Mouse (Mus musculus) heart, postnatal 25 days (tissue): ENCODE data around the gene Zfp787. TPM values are rescaled to one million over a fixed set of nuclear protein-coding genes. Genes with fewer than 3 reads are reported as not detected.
"Not testable (repeated sequence)": the region's sequence is repeated elsewhere in the genome, so short reads cannot be mapped to it uniquely, and the experiment has no call there.

ENCODE experiments used
- DNase-seq: peaks from one replicate; pipeline ENCODE4 v3.0.0; 2022; ENCODE audit warnings: low spot score
- intact Hi-C: fragments of 180-260 bp; cut with DNase I; formaldehyde crosslinking; loops from one replicate; pipeline ENCODE4 v1.15.1; 2025
- total RNA-seq, 2 experiments: library from RNA; stranded (reverse); gene quantifications; 2 replicates each; pipeline ENCODE4 v1.2.3; 2021

Zfp787 gene
- total RNA-seq = 10 to 100 TPM; 29.8 to 33.1 TPM

GRCm38 (mm10) chr7:6155901-6156411 lies at the start of gene Zfp787:
TSS of gene Zfp787 (minus strand) at chr7:6155997.
- intact Hi-C loops = loop anchor here (1.0 to 10.0 kb wide), 2 partner anchors 14 to 209 kb away; partner anchors contain the start of gene Zfp78
- DNase-seq = peak; percentile 96

DNA sequence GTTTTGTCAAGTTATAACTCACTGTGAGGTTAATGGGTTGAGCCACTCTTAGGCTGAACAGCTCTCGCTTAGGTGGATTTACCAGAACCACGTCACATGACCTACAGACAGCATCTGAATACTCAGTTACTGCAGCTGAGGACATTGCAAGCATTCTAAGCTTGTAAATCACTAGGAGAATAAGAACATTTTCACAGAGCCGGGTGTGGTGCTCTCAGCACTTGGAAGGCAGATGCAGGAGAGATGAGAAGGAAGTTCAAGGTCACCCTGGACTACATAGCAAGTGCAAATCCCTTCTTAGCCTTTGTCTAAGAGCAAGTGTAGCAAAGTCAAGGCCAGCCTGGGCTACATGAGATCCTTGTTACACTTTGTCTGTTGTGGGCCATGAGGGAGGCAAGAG lies 48.4 kb upstream of the Zfp787 start:
- no peak for DNase-seq
- intact Hi-C loops = no loop called here

GRCm38 (mm10) chr7:6196790-6197189 lies 41.0 kb upstream of the Zfp787 start, which contains the start of gene Galp:
TSS of gene Galp (plus strand) at chr7:6197090.
- DNase-seq = no peak
- intact Hi-C loops = no loop called here

GRCm38 (mm10) chr7:6195777-6196176 lies 40.0 kb upstream of the Zfp787 start:
- intact Hi-C loops = no loop called here
- DNase-seq = no peak

DNA sequence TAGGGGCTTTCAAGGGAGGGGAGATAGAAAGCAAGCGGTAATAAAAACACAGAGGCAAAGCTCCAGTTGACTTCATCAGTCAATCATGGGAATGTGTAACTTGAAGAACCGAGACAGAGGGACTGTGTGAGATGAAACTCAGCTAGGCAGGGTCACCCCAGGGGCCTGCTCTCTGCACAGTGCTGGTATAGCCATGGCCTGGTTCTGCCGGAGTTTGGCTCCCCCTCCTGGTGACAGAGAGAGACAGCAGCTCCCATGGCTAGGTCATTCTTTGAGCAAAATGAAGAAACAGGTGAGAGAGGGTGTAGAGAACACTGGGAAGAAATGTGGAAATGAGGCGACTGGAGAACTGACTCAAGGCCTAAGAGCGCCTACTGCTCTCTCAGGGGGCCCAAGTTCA lies 38.3 kb upstream of the Zfp787 start:
- DNase-seq = peak; percentile 4
- intact Hi-C loops = no loop called here

GRCm38 (mm10) chr7:6191376-6191775 lies 35.6 kb upstream of the Zfp787 start:
- DNase-seq = no peak
- intact Hi-C loops = loop anchor here (1.0 kb wide), 1 partner anchor 64 kb away; no protein-coding TSS in a partner anchor

DNA sequence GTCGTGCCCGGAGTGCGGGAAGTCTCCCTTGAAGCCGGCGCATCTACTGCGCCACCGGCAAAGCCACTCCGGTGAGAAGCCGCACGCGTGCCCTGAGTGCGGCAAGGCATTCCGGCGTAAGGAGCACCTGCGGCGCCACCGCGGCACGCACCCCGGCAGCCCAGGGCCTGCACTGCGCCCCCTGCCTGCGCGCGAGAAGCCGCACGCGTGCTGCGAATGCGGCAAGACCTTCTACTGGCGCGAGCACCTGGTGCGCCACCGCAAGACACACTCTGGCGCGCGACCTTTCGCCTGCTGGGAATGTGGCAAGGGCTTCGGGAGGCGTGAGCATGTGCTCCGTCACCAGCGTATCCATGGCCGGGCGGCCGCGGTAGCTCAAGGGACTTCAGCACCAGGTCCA lies 33.7 kb upstream of the Zfp787 start:
- intact Hi-C loops = no loop called here
- no peak for DNase-seq

DNA sequence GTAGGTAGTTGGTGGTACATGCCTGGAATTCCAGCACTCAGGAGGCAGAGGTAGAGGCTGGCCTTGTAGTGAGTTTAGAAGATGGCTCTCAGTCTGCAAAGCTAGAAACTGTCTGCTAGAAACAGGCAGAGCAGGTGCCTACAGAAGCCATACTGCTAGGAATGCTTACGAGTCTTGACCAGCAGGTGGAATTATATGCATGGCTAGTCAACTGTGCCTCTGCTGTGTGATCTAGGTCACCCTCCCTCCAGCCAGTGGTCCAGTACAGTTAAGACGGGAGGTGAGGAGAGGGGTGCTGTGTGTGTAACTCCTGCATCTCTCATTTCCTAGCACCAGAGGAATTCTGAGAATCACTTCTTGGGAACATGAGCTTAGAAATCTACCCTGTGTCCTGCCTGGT lies 31.0 kb upstream of the Zfp787 start:
- intact Hi-C loops = no loop called here

DNA sequence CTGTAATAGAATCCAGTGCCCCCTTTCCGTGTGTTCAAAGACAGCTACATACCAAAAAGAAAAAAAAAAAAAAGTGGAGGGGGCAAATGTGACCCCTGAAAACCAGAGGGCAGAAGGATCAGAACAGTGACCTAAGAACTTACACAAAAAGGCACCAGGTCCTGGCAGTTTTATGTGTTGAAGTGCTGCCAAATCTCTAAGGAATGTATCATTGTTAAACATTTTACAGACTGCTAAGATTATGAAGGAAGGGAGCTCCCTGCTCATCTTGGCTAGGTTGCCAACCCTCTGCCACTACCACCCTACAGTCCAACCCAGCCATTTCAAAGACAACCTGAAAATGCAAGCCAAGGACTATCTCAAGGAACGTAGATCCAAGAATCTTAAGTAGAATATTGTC lies 30.4 kb upstream of the Zfp787 start:
- no peak for DNase-seq
- intact Hi-C loops = no loop called here

More for the DNA sequence above, 31.0 kb upstream of the Zfp787 start:
- DNase-seq = no peak

DNA sequence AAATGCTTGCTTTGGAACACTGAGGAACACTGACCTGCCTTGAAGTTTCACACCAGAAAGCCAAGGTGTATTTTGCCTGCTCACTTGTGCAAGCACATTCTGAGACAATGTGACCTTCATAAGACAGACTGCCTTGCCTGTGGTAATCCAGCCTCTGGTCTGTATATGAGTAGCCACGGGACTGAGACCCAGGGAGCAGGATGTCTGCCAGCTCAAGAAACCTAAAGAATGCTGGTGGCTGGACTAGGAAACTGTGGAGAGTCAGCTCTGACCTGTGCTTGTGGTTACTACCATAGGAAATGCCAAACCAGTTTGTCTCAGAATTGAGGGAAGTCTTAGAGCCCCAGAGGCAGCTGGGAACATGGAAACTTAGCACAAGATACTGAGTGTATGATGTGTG lies 29.6 kb upstream of the Zfp787 start:
- no peak for DNase-seq
- intact Hi-C loops = no loop called here

DNA sequence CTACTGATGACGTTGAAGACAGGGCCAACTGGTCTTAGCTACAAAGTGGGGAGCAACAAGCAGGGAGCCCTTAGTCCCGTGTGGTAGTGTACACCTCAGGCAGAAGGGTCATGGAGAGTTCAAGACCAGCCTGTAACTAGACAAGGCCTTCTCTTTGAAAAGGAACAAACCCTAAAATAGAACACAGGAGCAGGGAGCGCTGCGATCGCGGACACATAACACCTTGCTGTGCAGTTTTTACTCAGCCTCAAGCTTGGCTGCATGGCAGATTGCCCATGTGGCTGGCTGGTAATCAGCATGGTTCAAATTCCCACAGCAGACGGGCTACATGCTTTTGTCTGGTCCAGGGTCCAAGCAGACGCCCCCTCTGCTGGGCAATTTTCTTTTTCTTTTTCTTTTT lies 28.7 kb upstream of the Zfp787 start:
- intact Hi-C loops = no loop called here
- DNase-seq = no peak

DNA sequence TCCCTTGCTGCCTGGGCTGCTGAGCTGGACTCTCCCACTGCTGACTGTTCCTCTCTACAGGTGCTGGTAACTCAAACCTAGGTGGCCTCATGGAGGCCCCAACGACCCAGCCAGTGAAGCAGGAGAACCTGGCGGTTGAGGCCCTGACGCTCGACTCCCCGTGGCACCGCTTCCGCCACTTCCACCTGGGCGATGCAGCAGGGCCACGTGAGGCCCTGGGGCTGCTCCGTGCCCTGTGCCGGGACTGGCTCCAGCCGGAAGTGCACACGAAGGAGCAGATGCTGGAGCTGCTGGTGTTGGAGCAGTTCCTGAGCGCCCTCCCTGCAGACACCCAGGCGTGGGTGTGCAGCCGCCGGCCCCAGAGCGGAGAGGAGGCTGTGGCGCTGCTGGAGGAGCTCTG lies 28.0 kb upstream of the Zfp787 start:
- DNase-seq = no peak
- intact Hi-C loops = no loop called here

GRCm38 (mm10) chr7:6182882-6183281 lies 27.1 kb upstream of the Zfp787 start:
- DNase-seq = no peak
- intact Hi-C loops = no loop called here

DNA sequence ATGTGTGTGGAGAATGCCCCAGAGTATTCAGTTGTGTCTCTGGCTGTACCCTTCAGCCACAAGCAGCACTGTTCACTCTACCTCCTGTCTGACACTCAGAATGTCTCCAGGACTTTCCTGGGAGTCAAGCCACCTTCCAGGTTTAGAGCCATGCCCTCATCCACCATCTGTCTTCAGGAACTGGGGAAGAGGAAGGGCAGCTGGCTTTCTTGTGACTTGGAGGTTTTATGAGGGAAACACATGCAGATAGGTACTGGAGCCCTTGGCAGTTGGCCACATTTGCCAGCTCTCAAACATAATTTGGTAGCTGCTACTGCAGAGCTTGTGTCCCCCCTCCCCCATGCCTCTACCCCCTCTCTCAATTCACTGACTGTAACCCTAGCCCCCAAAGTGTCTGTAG lies 23.2 kb upstream of the Zfp787 start:
- intact Hi-C loops = no loop called here
- DNase-seq = no peak

GRCm38 (mm10) chr7:6174365-6174987 lies 18.7 kb upstream of the Zfp787 start:
- DNase-seq = not testable (repeated sequence)
- intact Hi-C loops = loop anchor here (1.0 kb wide), 1 partner anchor 47 kb away; no protein-coding TSS in a partner anchor

DNA sequence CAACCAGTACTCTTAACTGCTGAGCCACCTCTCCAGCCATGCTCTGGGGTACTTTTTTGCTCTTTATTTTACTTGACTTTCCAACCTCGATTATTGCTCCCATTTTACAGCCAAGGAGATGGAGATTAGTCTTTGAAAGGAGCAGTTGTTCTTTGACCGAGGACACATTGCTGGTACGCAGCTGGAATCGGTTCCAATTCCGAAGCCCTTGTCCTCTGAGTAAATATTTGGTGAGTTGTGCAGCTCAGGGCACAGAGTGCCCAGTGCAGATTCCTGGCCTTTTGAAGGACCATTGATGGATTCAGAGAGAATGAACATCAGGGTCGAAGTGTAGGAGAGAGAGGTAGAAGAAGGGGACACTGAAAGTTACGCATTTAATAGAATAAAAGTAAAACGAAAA lies 18.1 kb upstream of the Zfp787 start:
- intact Hi-C loops = loop anchor here (1.0 kb wide), 1 partner anchor 47 kb away; no protein-coding TSS in a partner anchor
- no peak for DNase-seq

GRCm38 (mm10) chr7:6172674-6173244 lies 17.0 kb upstream of the Zfp787 start:
- no peak for DNase-seq

GRCm38 (mm10) chr7:6172006-6172649 lies 16.3 kb upstream of the Zfp787 start, which contains the start of gene Zfp444:
TSS of gene Zfp444 (plus strand) at chr7:6172226.
- peak; percentile 92 for DNase-seq
- intact Hi-C loops = no loop called here

More at GRCm38 (mm10) chr7:6172674-6173244, 17.0 kb upstream of the Zfp787 start:
- intact Hi-C loops = no loop called here

DNA sequence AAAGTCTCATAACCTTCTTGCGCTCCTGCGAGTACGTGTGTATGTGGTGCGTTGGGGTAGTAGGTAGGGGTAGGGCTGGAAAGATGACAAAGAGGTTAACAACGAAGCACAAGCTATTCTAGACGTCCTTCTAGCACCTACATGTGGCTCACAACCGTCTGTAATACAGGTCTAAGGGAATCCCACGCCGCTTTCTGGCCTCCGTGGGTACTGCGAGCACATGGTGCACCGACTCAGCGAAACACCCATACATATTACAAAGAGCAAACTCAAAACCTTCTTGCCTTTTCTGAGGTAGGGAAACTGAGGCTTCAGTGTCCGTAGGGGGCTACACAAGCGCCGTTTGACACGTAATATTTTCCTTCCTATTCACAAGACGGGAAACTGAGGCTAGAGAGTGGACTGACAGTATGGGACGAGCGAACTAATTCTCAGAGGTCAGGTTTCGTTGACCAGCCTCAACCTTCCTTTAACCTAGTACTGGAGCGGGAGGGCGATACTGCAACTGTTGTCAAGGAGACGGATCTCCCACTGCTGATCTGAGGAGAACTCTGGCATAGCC lies 15.7 kb upstream of the Zfp787 start:
- no peak for DNase-seq
- intact Hi-C loops = no loop called here

GRCm38 (mm10) chr7:6170871-6171270 lies 15.1 kb upstream of the Zfp787 start:
- DNase-seq = no peak
- intact Hi-C loops = loop anchor here (1.0 kb wide), 1 partner anchor 15 kb away; no protein-coding TSS in a partner anchor
